Mouse (Mus musculus) cerebellum, adult 8-10 months (tissue): ENCODE measurements around the gene Nme3.
"Not testable (repeated sequence)": the region's sequence is repeated elsewhere in the genome, so short reads cannot be mapped to it uniquely, and the experiment has no call there.

Source experiments
- DNase-seq: peaks from one replicate; pipeline ENCODE4 v3.0.0; 2022

Nme3 gene

GRCm38 (mm10) chr17:24902124-24902523, 5.8 kb downstream of the Nme3 start:
- DNase-seq = no peak

DNA sequence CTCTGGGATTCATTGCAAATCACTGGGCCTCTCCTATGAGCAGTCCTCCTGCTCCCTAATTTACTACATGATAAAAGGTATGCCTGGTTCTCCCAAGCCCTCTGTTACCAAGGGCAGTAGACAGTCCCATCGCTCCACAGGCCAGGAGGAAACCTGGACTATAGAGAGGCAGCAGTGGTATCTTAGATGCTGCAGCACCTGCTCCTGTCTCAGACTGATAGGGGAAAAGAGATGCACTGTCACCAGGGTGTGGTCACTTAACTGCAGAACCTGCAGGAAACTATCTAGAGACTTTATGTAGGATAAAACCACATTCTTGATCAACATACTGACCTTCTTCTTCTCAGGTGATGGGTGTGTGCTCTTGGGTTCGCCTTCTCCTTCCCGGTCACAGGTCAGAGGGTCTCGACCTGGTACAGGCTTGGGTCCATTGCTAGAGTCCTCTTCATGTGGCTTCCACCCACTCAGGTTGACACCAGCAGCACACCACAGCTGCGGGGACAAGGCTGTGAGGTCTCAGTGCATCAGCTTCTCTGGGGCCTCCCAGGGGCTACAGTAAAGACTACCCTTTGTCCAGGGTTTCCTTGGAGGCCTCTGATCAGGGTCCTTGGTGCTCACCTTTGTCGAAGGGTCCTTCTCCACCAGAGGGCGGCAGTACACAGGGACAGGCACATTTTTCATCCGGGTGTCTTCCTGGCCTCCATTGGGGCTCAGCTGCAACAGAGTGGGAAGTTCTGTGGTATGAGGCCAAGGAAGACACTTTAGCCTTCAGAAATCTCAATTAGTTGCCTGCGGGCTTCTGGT, 6.6 kb downstream of the Nme3 start:
- DNase-seq = peak; percentile 20

DNA sequence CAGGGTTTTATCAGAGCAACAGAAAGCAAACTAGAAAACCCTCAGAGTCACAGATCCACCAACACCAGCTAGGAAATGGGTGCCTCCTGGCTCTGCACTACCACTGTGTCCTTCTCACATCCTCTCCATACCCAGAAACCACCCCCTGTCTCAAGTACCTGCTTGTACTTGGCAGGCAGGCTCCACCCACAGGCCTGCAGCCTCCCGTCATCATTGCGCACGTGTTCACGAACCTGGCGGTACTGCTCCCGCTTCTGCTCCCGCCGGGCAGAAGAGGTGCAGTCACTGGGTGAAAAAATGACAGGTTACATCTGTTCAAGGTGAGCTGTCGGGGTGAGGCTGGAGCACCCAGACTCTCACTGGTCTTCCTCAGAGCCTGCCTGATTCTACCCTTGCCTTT, 7.5 kb downstream of the Nme3 start:
- no peak for DNase-seq

GRCm38 (mm10) chr17:24907591-24907990, 11.3 kb downstream of the Nme3 start:
- no peak for DNase-seq

GRCm38 (mm10) chr17:24913984-24914383, 17.7 kb downstream of the Nme3 start:
- DNase-seq = no peak

- DNase-seq = no peak
These were observed 26.9 kb downstream of the Nme3 start for GRCm38 (mm10) chr17:24923246-24923645.

DNA sequence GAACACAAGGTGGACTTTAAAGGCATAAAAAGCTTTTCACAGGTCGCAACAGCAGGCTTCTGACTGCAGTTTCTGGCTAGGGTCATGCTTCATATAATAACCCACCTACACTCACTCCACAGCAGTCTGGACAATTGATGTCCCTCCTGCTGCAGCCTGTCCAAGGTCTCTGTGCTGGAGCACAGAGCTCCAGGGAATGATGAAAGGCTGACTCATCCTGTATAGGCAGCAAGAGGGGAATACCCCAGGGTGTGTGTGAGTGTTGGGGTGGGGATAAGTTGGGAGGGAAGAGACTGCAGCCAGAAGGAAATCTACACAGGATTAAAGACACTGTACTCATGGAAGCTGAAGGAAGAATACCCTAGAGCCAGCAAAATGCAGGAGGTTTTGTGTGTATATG, 33.2 kb downstream of the Nme3 start:
- DNase-seq = no peak

DNA sequence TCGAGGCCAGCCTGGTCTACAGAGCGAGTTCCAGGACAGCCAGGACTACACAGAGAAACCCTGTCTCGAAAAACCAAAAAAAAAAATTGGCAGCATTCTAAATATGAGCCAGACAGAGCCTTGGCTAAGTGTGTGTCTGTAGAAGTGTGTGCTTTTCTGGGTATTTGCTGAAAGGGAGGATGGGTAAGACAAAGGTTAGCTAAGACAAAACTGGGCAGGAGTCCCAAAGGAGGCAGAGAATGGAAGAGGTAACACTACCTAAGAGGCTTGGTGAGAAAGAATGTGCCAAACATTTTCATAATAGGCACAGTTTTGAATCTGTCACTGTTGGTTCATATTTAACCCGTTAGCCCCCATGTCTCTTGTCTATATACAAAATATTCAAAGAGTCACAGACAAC, 36.1 kb downstream of the Nme3 start:
- no peak for DNase-seq

DNA sequence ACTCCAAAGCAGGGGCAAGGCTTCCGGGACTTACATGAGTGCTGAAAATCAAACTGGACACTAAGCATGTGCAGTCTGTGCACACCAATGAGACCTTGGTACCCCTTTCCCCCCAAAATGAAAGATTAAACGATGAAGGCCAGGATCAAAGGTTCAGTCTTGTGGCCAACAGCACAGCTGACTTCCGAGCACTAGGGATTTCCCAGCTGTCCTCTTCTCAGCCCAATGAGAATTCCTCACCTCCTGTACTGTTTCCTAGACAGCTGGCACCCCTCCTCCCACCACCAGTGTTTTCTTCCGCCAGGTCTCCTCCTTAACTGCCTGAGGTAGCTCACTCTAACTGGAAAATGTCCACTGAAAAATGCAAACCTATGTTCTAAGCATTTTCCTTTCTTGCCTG, 36.9 kb downstream of the Nme3 start:
- no peak for DNase-seq

DNA sequence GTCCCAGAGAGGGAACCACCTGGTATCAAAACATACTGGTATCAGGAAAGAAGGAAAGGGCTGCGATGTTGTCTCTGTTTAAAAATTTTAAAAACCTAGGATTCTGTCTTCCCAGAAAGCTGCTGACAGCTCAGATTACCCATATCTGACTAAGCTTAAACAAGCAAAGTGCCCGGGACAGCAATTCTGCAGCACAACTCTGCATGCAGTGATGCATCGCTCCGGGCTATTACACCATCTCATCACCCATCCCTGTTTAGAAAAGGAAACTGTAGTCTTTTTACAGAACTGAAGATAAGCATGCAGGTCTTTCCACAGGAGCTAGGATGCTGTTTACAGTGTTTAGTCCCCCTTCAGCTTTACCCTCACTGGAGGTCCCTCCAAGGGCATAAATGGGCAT, 38.6 kb downstream of the Nme3 start:
- DNase-seq = no peak

DNA sequence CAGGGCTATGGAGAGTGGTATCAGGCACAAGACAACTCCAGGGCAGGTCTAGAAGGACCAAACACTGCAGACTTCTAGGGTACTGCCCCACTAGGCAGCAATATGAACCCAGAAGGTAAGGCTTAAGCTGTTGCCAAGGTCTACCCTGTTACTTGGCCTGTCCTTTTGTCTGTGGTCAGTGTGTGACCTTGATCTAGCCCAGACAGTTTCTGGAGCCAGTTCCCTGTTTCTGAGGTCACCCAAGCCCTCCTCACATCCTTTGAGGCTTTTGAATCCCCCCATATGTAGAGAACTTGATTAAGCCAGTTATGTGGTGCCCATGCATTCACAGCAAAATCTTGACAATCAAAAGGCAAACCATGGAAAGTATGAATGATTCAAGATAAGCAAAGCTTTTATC, 39.4 kb downstream of the Nme3 start:
- no peak for DNase-seq

GRCm38 (mm10) chr17:24936259-24937237, 40.2 kb downstream of the Nme3 start, which contains the start of gene Mapk8ip3:
Gene Mapk8ip3 (minus strand): TSS chr17:24936977.
- peak; percentile 94 for DNase-seq

DNA sequence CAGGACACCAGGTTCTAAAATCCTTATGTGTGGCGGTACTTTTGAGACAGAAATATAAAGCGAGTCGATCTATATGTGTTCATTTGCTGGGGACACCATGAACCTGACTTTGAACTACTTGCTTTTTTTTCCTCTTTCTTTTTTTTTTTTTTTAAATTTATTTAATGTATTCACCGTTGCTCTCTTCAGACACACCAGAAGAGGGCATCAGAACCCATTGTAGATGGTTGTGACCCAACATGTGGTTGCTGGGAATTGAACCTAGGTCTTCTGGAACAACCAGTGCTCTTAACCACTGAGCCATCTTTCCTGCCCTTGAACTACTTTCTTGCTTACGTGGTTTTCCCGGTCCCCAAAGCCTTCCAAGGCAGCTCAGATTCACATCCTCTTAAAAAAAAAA, 41.0 kb downstream of the Nme3 start:
- DNase-seq = no peak

- peak; percentile 43 for DNase-seq
These were observed 46.2 kb downstream of the Nme3 start for GRCm38 (mm10) chr17:24942453-24942852.

DNA sequence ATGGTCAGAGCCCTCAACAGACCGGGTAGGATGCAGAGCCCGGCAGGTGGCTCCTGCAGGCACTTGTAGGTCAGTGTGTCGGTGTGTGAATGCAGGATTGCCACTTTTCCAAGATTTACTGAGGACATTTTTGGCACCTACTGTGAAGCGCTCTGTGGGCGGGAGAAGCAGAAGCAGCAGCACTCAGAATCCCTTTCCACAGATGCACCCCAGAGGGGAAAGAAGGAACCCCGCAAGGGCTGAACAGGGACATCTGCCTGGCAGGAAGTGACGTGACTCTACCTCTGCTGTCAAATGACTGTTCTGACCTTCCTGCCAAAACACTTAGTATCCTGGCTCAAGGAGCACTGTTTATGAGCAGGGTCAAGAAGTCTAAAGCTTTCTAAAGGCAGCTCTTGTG, 46.7 kb downstream of the Nme3 start:
- no peak for DNase-seq

- DNase-seq = not testable (repeated sequence)
These were observed 47.3 kb downstream of the Nme3 start for GRCm38 (mm10) chr17:24943589-24943988.
